Mouse (Mus musculus) lung, adult 2 months (tissue): ENCODE data around the gene Serpinb6a.

Experiments
- CTCF ChIP-seq: fragments of 200-500 bp; IDR thresholded peaks from 2 replicates; pipeline ENCODE4 v1.5.1; 2011; ENCODE audit warnings: mild to moderate bottlenecking, low read length, control low read depth; ENCODE audit not compliant: insufficient read depth
- POLR2A ChIP-seq: fragments of 200-500 bp; IDR thresholded peaks from 2 replicates; pipeline ENCODE4 v1.6.1; 2011; ENCODE audit warnings: low read depth, mild to moderate bottlenecking, control low read depth, low read length, borderline replicate concordance; ENCODE audit errors: extremely low read depth

GRCm38 (mm10) chr13:34007234-34007633 is 4.6 kb upstream of the Serpinb6a start:
- TF ChIP-seq POLR2A: no peak
- TF ChIP-seq CTCF: no peak
